Mouse (Mus musculus): ENCODE results near the gene Tec.

GRCm38 (mm10) chr5:72853365-72853764 lies 14.9 kb downstream of the Tec start:
- no peak for TF ChIP-seq CTCF (IDR thresholded peaks at IDR 0.05; ENCODE audit: low read depth)
- TF ChIP-seq EP300 (optimal IDR thresholded peaks at IDR 0.05) = no peak

Measured in stomach, postnatal 0 days (tissue).